Mouse (Mus musculus) cerebellum, adult 18-20 months (tissue): ENCODE data around the gene Zrsr1.

ENCODE experiments used
- DNase-seq, 2 experiments: peaks; one replicate each; pipeline ENCODE4 v3.0.0; 2021

Gene Zrsr1

DNA sequence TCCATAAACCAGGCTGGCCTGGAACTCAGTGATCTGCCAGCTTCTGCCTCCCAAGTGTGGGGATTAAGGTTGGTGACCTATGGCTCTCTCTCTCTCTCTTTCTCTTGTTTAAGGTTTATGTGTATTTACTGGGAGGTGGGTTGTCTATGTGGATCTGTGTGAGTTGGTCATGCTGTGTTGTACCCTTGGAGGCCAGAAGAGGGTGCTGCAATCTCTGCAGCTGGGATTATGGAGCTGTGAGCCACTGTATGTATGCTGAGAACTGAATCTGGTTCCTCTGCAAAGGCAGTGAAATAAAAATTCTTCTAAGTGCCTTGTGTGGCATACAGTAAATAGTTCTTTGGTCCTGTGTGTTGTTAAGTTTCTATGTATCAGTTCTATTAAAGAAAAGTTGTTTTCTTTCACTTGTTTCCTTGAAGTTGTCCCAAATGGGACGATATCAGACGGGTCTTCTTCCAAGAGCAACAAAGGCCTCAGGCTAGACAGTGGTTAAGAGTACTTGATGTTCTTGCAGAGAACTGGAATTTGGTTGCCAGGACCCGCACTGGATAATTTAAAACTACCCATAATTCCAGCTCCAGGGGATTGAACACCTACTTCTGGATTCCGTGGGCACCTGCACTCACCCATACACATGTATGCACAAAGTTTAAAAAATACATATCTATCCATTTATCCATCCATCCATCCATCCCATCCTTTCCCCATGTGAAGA, 41.9 kb downstream of the Zrsr1 start:
- DNase-seq = no peak

DNA sequence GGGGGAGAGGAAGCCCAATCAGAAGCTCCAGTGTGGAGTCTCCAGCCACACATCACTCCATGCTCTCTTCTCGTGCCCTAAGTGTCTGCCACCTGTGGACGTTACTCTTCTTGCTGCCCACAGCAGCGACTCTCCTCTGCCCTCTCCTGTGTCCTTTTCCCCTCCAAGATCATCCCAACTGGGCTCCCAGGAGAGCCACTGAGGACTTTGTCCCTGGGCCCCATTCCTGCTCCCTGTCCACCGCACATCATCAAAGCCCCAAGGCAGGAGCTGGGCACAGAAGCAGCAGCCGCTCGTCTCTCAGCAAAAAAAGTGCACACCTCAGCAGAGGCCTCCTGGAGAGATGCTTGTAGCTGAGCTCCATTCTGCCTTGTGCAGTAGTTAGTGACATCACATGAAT, 43.2 kb downstream of the Zrsr1 start:
- no peak for DNase-seq

DNA sequence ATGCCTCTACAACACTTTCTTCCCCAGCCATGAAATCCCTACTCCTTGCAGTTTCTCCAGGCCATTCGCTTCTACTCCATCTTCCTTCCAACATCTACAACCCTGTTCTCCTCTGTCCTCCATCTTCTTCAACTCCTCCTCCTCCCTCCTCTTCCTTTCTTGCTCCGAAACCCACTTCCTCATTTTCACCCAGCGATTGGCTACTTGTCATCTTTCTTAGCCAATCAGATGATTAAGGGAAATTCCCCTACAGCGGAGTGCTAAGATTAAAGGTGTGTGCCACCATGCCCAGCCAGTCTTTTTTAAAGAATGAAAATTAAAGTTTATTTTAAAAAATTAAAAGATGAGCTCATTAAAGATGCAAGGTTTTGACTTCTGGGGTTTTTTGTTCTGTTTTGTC, 46.1 kb downstream of the Zrsr1 start:
- DNase-seq = no peak

DNA sequence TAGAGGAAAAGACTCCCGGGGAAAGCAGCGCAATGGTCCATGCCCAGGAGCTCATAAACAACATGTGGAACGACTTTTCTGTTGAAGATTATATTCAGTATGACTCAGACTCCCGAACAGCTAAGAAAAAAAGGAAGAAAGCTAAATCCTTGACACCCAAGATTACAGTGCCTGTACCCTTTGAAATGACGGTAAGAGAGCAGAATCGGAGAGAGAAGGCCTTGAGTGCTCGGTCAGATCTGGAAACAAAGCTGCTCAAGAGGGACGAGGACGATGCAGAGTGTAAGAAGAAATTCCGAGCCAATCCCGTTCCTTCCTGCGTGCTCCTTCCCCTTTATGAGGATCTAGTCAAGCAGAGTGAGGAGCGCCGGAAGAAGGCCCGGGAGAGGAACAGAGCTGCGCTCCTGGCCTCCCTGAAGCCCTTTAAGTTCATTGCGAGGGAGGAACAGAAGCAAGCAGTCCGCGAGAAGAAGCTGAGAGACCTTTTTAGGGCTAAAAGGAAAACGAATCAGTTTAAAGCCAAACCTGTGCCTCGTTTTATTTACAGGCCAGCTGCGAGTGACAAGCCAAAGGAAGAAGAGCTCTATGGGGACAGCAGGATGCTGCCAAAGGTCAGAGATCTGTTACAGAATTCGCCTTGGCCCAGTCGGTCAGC, 48.4 kb downstream of the Zrsr1 start:
- no peak for DNase-seq

DNA sequence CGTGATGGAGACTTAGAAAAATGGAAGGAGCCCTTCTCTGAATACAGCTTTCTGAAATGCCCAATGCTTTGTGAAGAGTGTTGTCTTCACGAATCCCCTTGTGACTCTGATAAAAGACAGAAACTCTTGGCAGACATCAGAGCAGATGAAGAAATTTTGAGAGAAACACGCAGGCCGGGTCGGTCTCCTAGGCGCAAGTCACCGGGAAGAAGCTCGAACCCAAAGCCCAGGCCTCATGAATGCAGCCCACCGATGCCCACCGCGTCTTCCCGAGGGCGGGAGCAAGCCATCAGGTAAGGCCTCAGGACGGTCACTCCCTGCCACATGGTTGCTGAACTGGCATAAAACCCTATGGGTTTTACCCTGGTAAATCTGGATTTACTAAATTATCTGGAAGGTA, 49.0 kb downstream of the Zrsr1 start:
- DNase-seq = no peak

DNA sequence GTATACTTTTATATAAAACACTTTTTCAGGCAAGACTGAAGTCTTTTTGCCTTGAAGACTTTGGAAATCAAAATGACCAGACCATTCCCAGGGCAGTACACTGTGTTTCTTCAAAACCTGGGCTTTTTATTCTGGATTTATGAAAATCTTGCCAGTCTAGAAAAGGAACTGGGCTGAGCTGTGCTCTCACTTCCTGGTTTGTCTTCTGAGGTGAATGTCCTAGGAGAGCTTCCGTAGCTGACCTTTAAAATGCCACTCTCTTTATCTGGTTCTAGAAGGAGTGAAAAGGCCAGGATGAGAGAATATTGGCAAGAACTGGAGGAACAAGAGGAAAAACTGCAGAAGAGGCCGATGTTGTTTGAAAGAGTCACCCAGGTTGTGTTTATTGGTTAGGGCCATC, 51.4 kb downstream of the Zrsr1 start:
- no peak for DNase-seq

DNA sequence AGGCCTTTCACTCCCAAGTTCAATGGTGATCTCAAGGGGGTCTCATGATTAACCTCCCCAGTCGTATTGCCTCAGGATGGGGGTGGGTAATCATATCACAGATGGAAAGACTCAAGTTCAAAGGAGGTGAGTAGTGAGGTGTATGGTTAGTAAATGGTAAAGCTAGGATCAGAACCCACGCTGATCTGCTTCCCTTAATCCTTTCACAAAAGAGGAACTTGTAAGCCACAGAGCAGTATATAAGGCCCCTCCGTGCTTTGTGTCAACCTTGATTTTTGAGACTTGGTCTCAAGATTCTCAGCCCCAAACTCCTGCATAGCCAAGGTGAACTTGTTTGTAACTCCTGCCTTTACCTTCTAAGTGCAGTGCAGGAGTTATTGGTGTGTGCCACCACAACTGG, 52.4 kb downstream of the Zrsr1 start:
- DNase-seq = no peak
